Mouse (Mus musculus): ENCODE results near the gene Mphosph8. TPM values are rescaled to one million over a fixed set of nuclear protein-coding genes. Genes with fewer than 3 reads are reported as not detected.
A peak's percentile ranks its signal among the peaks of the same experiment; 100 is the strongest.

The Mphosph8 gene
- polyA plus RNA-seq (2015; fragmentation: Nextera tagmentation; extraction: Ambion mirVana), result 36.0 and 39.4 TPM in 2 replicates

DNA sequence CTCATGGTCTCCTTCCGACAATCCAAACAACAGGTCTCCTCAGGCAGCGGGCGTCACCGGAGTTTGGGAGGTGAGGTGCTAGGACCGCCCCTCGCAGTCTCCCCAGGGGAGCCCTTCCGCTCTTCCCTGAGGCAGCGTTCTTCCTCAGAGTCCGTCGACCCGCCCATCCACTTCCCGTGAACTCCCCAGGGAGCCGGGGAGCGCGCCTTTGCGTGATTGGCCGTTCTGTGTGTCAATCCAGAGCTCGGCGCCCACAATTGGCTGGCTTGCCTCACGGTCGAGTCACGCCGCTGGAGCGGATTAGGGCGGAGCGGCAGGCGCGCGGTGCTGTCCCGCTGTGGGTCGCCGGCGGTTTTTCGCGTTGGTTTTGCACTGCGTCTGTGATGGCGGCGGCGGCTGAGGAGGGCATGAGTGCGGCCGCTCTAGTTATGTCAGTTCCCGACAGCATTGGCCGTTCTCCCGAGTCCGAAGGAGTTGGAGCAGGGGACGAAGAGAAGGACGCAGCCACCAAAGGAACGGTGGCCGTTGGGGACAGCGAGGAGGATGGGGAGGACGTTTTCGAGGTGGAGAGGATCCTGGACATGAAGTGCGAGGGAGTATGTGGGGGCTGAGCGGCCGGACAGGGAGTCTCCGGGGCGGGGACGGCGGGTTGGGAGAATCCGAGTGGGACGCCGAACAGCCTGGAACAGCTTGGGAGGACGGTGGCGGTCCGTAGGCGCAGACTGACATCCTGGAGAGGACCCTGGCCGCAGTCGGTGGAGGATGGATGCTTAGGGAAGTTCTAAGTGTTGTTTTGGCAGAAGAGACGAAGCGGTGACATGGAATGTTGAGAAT lies at the start of gene Mphosph8:
Mphosph8 (plus strand) TSS at position 280 of the 834 bp plus-strand sequence.
- WGBS, result under 1% methylated on average over 70 of the region's 70 CpGs
- ATAC-seq (ENCODE audit: low FRiP score, low read depth), result peak; percentile 99
- Histone ChIP-seq H3K27ac (peak within 1 kb of the TSS; percentile 91), H3K36me3 (peaks cover 11% of the 10 kb centered on the region), H3K4me3 (peak within 1 kb of the TSS; percentile 77), H3K4me2 (replicated peaks) (peak within 1 kb of the TSS; percentile 75), H3K27me3 (no peaks in the 10 kb centered on the region), H3K9ac (peak within 1 kb of the TSS; percentile 84), H3K9me3 (no peaks in the 10 kb centered on the region), H3K4me1 (peaks cover 27% of the 10 kb centered on the region)

DNA sequence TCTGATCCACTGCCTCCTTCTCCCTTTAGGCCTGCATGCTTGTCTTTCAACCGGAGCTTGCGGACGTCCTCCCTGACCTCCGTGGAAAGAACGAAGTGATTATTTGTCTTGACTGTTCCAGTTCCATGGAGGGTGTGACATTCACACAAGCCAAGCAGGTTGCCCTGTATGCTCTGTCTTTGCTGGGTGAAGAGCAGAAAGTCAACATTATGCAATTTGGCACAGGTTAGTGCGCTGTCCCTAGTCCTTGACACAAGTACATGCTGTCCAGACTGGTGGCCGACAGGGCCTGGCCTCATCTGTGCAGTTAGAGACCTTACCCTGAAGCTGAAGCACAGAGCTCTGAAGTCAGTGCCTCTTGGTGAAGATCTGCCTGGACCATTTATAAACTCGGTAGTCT lies 47.6 kb upstream of the Mphosph8 start:
- ATAC-seq (ENCODE audit: low FRiP score, low read depth), result no peak
- 90% methylated on average over 8 of the region's 8 CpGs for WGBS

DNA sequence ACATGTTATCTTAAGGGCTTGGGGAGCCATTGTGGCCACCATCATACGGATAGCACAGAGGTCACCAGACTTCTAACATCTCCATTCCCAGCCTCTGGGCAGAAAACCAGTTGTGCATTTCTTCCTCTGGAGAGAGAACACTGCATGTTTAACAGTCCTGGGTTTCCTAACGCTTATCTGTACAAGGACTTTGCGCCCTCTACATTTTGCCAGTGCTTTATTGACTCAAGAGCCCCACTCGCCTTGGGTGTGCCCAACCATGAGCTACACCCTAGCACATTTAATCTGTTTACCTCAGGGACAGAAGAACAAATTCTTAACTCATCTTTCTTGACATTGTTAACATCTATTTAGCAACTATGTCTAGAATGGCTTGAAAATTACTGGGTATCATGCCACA lies 41.8 kb upstream of the Mphosph8 start:
- Histone ChIP-seq H3K27ac (no peak overlapping the region), H3K27me3 (no peaks in the 10 kb centered on the region), H3K4me3 (no peak overlapping the region), H3K9me3 (no peaks in the 10 kb centered on the region), H3K36me3 (no peaks in the 10 kb centered on the region), H3K4me1 (no peaks in the 10 kb centered on the region), H3K4me2 (replicated peaks) (no peak overlapping the region), H3K9ac (no peak overlapping the region)
- WGBS, result 85% methylated on average over 4 of the region's 4 CpGs
- no peak for ATAC-seq (ENCODE audit: low FRiP score, low read depth)

More for the DNA sequence above, 47.6 kb upstream of the Mphosph8 start:
- Histone ChIP-seq H3K9me3 (no peaks in the 10 kb centered on the region), H3K4me2 (replicated peaks) (no peak overlapping the region), H3K27me3 (no peaks in the 10 kb centered on the region), H3K36me3 (no peaks in the 10 kb centered on the region), H3K27ac (no peak overlapping the region), H3K4me3 (no peak overlapping the region), H3K9ac (no peak overlapping the region), H3K4me1 (no peaks in the 10 kb centered on the region)

DNA sequence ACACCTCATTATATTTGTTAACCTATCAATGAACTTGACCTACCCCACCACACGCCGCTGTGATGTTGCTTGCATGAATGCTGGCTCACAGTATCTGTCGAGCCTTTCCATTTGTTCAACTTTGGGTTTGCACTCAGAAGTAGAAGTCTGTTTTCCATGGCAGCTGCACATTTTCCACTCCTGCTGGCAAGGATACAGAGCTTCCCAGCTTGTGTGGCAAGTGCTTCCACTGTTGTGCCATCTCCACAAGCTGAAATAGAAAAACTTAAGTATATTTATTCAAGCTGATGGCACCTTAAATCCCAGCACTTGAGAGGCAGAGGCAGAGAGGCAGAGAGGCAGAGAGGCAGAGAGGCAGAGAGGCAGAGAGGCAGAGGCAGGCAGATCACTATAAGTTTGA lies 39.7 kb upstream of the Mphosph8 start:
- 88% methylated on average over 3 of the region's 3 CpGs for WGBS
- H3K4me1 ChIP-seq, result no peaks in the 10 kb centered on the region
- ATAC-seq (ENCODE audit: low FRiP score, low read depth), result no peak

DNA sequence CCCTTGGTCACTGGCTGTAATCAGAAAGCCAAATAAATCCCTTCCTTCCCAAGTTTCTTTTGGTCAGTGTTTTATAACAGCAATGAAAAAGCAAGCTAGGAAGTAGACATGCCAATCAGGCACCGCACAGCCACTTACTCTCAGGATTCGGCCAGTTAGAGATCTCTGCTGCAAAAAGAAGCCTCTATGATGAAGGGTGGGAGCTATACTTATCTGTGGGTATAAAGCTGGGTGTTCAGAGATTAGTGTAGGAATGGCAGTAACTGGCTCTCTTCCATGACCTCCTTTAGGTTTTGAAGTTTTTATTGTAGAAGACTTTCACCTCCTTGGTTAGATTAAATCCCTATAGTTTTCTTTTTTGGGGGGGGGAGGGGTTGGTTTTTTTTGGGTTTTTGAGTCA lies 36.9 kb upstream of the Mphosph8 start:
- Histone ChIP-seq H3K9ac (no peak overlapping the region), H3K4me2 (replicated peaks) (no peak overlapping the region), H3K9me3 (no peaks in the 10 kb centered on the region), H3K27me3 (no peaks in the 10 kb centered on the region), H3K27ac (no peak overlapping the region), H3K4me3 (no peak overlapping the region), H3K36me3 (no peaks in the 10 kb centered on the region), H3K4me1 (no peaks in the 10 kb centered on the region)
- 82% methylated on average over 2 of the region's 2 CpGs for WGBS
- ATAC-seq (ENCODE audit: low FRiP score, low read depth), result no peak

More for the DNA sequence above, 39.7 kb upstream of the Mphosph8 start:
- Histone ChIP-seq H3K9ac (no peak overlapping the region), H3K4me3 (no peak overlapping the region), H3K27me3 (no peaks in the 10 kb centered on the region), H3K27ac (no peak overlapping the region), H3K9me3 (no peaks in the 10 kb centered on the region), H3K36me3 (no peaks in the 10 kb centered on the region), H3K4me2 (replicated peaks) (no peak overlapping the region)

DNA sequence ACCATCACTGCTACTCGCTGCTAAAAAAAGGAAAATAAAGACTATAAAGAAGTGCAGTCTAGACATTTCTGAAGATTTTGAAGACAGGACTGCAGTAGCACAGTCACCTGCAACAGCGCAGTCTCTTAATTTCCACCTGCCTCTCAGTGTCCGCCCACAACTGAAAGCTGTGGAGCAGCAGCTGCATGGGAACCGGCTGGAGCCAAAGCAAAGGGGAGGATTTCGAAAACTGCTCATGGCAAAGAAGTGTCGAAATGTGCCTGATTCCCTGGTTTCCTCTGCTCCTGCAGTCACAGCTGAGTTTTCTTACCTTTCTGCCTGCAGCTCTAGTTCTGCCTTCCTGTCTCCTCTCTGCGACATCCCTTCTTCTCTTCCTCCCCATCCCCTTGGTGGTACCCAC lies 20.8 kb upstream of the Mphosph8 start:
- 59% methylated on average over 7 of the region's 7 CpGs for WGBS
- Histone ChIP-seq H3K27ac (no peak overlapping the region), H3K36me3 (no peaks in the 10 kb centered on the region), H3K4me1 (no peaks in the 10 kb centered on the region), H3K9ac (no peak overlapping the region), H3K4me2 (replicated peaks) (no peak overlapping the region), H3K4me3 (no peak overlapping the region), H3K9me3 (no peaks in the 10 kb centered on the region), H3K27me3 (no peaks in the 10 kb centered on the region)
- ATAC-seq (ENCODE audit: low FRiP score, low read depth), result no peak

DNA sequence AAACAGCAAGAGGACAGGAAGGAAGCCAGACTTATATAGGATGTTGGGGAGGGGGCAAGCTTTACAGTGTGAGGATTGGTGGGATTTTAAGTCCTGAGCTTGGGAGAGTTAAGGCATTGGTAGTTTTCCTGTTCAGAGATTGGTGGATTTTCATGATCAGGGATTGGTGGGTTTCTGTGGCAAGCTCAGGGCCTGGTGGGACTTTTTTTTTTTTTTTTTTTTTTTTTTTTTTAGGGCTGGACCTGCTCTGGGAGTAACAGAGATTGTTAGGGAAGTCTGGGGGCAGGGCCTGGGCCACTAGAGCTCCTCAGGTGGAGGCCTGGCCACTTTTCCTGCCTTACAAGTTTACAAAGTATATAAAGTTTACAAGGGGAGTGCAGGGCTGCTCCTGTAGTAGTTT lies 18.6 kb upstream of the Mphosph8 start:
- no peak overlapping the region for H3K4me2 ChIP-seq (replicated peaks)
- no peak for ATAC-seq (ENCODE audit: low FRiP score, low read depth)
- H3K9ac ChIP-seq, result no peak overlapping the region
- no peaks in the 10 kb centered on the region for H3K27me3 ChIP-seq
- peaks cover 18% of the 10 kb centered on the region for H3K9me3 ChIP-seq
- no peak overlapping the region for H3K27ac ChIP-seq
- no peaks in the 10 kb centered on the region for H3K4me1 ChIP-seq
- H3K36me3 ChIP-seq, result peaks cover 8% of the 10 kb centered on the region
- no peak overlapping the region for H3K4me3 ChIP-seq

DNA sequence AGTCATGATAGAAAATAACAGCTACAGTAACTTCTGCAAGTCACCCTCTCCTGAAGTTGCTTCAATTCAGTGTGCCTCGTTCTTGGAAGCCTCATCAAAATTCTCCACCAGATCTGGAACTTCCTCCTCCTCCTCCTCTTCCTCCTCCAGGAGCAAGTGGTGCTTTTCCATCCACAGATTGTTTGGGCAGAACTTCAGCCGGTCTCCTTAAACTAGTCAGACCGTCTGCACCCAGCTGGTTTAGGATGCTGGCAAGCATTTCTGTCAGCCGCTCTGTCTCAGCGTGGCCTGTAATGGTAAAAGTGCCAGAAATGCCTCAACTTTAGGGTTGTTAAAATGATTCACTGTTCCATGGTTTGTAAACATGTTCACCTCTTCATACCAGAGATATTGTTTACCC lies 2.4 kb upstream of the Mphosph8 start:
- H3K4me2 ChIP-seq (replicated peaks), result no peak overlapping the region
- WGBS, result 54% methylated on average over 5 of the region's 5 CpGs
- ATAC-seq (ENCODE audit: low FRiP score, low read depth), result no peak
- no peak overlapping the region for H3K9ac ChIP-seq
- no peaks in the 10 kb centered on the region for H3K27me3 ChIP-seq
- no peaks in the 10 kb centered on the region for H3K9me3 ChIP-seq
- H3K36me3 ChIP-seq, result no peaks in the 10 kb centered on the region
- no peak overlapping the region for H3K27ac ChIP-seq
- no peak overlapping the region for H3K4me3 ChIP-seq
- peaks cover 25% of the 10 kb centered on the region for H3K4me1 ChIP-seq

DNA sequence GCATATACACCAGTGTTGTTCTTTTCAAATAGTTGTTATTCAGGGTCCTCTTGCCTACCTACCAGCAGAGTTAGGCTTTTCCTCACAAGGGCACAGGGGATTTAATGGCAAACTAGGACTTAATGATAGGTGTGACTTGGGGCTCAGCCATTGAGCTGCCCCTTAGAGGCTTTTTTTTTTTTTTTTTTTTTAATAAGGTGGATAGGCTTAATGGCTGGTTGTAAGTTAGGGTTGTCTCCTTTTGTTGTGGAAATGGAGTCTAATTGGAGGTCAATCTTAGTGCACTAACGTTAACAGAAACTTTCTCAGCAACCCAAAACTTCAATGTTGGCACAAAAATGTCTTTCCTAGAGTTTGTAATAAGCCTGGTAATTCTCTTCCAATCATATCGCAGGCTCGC lies 1.1 kb upstream of the Mphosph8 start:
- H3K4me2 ChIP-seq (replicated peaks), result peak overlapping the region; percentile 65
- H3K27me3 ChIP-seq, result no peaks in the 10 kb centered on the region
- H3K4me3 ChIP-seq, result peak overlapping the region; percentile 77; the same call in 1 of the 2 replicates
- ATAC-seq (ENCODE audit: low FRiP score, low read depth), result no peak
- H3K9ac ChIP-seq, result no peak overlapping the region
- no peak overlapping the region for H3K27ac ChIP-seq
- WGBS, result 79% methylated on average over 3 of the region's 3 CpGs
- peaks cover 27% of the 10 kb centered on the region for H3K4me1 ChIP-seq
- peaks cover under 1% of the 10 kb centered on the region for H3K36me3 ChIP-seq
- no peaks in the 10 kb centered on the region for H3K9me3 ChIP-seq

DNA sequence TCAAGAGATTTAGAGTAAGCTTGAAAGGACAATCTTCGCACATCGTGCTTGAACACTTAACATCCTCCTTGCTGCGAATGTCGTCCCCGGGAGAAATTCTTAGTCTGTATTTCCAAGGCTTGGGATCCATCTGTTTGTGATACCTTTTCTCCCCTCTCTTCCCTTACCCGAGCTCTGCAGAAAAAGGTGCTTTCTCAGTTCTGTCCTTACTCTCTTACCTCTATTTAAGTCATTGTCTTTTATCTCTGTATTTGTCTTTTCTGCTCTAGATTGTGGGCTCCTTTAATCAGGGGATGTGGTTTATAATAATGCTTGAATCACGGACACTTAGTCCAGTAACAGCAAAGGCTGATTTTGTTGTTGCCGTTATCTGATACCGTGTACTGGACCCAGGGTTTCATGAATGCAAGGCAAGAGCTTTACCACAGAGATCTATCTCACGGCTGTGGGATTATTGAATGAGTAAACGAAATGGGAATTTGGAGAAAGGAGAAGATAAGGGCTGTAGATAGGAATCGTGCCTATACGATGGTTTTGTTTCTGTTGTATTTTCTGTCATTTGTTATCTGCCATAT lies 1.1 kb downstream of the Mphosph8 start:
- WGBS, result 9% methylated on average over 13 of the region's 13 CpGs
- peak overlapping the region; percentile 91 for H3K27ac ChIP-seq
- H3K36me3 ChIP-seq, result peaks cover 14% of the 10 kb centered on the region

DNA sequence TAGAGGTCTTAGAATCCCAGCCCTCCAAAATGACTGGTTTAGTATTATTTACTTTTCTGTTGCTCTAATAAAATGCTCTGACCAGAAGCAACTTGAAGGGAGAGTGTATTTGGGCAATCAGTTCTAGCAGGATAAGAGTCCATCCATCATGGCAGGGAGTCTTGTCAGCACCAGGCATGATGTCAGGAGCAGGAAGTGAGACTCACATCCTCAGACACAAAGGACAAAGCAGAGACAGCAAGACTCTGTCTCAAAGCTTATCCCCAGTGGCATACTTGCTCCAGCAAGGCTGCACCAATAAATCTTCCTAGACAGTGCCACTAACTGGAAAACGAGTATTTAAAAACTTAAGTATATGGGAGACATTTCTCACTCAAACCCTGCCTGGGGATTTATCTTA lies 17.4 kb downstream of the Mphosph8 start:
- peaks cover 80% of the 10 kb centered on the region for H3K36me3 ChIP-seq
- H3K4me1 ChIP-seq, result no peaks in the 10 kb centered on the region
- WGBS, result 13% methylated on average over 1 of the region's 1 CpGs
- H3K27ac ChIP-seq, result no peak overlapping the region
- ATAC-seq (ENCODE audit: low FRiP score, low read depth), result no peak
- H3K9ac ChIP-seq, result no peak overlapping the region
- H3K27me3 ChIP-seq, result no peaks in the 10 kb centered on the region
- H3K9me3 ChIP-seq, result no peaks in the 10 kb centered on the region
- H3K4me2 ChIP-seq (replicated peaks), result no peak overlapping the region
- H3K4me3 ChIP-seq, result no peak overlapping the region

More for the DNA sequence above, 1.1 kb downstream of the Mphosph8 start:
- Histone ChIP-seq H3K4me1 (peaks cover 23% of the 10 kb centered on the region), H3K9ac (peak overlapping the region; percentile 84), H3K4me3 (peak overlapping the region; percentile 77), H3K27me3 (no peaks in the 10 kb centered on the region), H3K4me2 (replicated peaks) (peak overlapping the region; percentile 75), H3K9me3 (no peaks in the 10 kb centered on the region)
- no peak for ATAC-seq (ENCODE audit: low FRiP score, low read depth)

DNA sequence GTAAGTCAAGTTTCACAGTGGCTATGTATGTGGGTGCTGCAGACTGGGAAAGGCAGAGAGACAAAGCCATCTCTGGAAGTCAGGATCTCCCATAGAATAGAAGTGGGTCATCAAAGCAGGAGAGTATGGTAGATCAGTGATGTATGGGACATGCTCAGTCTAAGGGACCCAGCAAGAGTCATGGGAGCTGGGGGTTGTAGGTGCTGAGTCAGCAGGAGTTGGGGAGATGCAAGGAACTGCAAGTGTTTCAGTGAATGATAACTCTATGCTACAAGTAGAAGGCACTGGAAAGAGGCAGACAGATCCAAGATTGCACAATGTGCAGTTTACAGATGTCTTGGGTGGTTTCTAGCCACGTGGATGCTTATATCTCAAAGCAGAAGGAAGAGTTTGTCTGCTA lies 21.1 kb downstream of the Mphosph8 start:
- H3K27me3 ChIP-seq, result no peaks in the 10 kb centered on the region

More for the DNA sequence above, 21.1 kb downstream of the Mphosph8 start:
- ATAC-seq (ENCODE audit: low FRiP score, low read depth), result no peak
- Histone ChIP-seq H3K4me3 (no peak overlapping the region), H3K9ac (no peak overlapping the region), H3K4me1 (no peaks in the 10 kb centered on the region), H3K27ac (no peak overlapping the region), H3K4me2 (replicated peaks) (no peak overlapping the region), H3K36me3 (peaks cover 86% of the 10 kb centered on the region), H3K9me3 (no peaks in the 10 kb centered on the region)
- 89% methylated on average over 1 of the region's 1 CpGs for WGBS

Data from limb, embryonic 13.5 days (tissue).